Mouse (Mus musculus): ENCODE measurements around the gene Zfp536. TPM values are rescaled to one million over a fixed set of nuclear protein-coding genes. Genes with fewer than 3 reads are reported as not detected.
A peak's percentile ranks its signal among the peaks of the same experiment; 100 is the strongest.

The Zfp536 gene
- polyA plus RNA-seq, 1 experiment from 2014 or later, result 4.9 TPM

GRCm38 (mm10) chr7:37600318-37600717 lies 173.1 kb downstream of the Zfp536 start:
- Histone ChIP-seq H3K9me3 (replicated peaks) (no peaks in the 10 kb centered on the region), H3K4me1 (replicated peaks) (no peaks in the 10 kb centered on the region), H3K4me3 (no peak overlapping the region), H3K9ac (no peak overlapping the region), H3K27ac (no peak overlapping the region), H3K4me2 (no peak overlapping the region), H3K36me3 (no peaks in the 10 kb centered on the region), H3K27me3 (no peaks in the 10 kb centered on the region)
- no peak for ATAC-seq (replicated peaks; ENCODE audit: insufficient number of reproducible peaks, insufficient read depth, low FRiP score, low read depth)
- WGBS, result 85% methylated on average over 4 of the region's 4 CpGs

DNA sequence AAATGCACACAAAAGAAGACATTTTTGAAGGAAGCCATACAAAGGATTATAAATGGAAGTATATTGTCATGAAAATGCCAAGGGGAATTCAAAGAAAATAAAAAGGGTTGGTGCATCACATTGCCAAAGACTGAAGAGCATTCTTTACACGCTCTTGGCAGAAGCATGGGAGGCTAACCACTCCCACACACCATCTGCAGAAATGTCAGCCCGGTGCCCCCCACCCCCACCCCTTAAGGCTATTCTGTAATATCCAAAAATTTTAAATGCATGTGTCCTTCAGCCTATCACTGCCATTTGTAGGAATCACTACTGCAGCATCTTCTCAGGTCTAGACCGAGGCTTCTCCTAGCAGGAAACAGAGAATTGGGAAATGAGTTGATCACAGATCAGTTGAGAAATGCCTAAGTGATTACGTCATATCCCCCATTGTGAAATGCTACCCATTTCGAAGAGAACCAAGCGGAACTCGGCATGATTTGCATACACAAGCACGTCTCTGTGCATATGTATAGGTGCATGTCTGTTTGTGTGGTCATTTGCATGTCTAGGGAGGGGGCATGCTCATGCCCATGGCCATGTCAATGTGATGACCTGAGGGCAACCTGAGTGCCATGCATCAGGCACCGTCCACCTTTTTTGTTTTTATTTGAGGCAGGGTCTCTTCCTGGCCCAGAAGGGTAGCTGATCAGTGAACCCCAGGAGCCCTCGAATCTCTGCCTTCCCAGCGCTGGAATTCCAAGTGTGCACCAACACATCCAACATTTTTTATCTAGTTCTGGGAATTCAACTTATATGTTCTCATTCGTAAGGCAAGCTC lies 179.0 kb downstream of the Zfp536 start:
- H3K27ac ChIP-seq, result no peak overlapping the region
- no peaks in the 10 kb centered on the region for H3K36me3 ChIP-seq
- H3K9ac ChIP-seq, result no peak overlapping the region
- H3K4me2 ChIP-seq, result no peak overlapping the region
- no peaks in the 10 kb centered on the region for H3K9me3 ChIP-seq (replicated peaks)
- H3K4me3 ChIP-seq, result no peak overlapping the region
- WGBS, result 70% methylated on average over 12 of the region's 12 CpGs
- H3K4me1 ChIP-seq (replicated peaks), result no peaks in the 10 kb centered on the region
- no peak for ATAC-seq (replicated peaks; ENCODE audit: insufficient number of reproducible peaks, insufficient read depth, low FRiP score, low read depth)
- H3K27me3 ChIP-seq, result no peaks in the 10 kb centered on the region

DNA sequence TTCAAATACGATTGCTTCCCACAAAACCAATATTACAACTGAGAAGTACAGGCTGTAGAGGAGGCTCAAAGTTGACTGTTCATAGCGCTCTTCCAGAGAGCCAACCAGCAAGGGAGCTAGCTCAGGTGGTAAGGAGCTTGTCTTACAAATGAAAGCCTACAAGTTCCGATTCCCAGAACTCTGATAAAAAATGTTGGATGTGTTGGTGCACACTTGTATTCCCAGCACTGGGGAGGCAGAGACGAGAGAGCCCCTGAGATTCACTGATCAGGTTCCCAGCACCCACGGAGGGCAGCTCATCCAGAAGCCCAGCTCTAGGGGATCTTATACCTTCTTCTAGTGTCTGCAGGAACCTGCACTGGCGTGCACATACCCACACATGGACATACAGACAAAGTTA lies 179.9 kb downstream of the Zfp536 start:
- Histone ChIP-seq H3K4me3 (no peak overlapping the region), H3K4me2 (no peak overlapping the region), H3K4me1 (replicated peaks) (no peaks in the 10 kb centered on the region), H3K9me3 (replicated peaks) (no peaks in the 10 kb centered on the region), H3K9ac (no peak overlapping the region), H3K27me3 (no peaks in the 10 kb centered on the region), H3K36me3 (no peaks in the 10 kb centered on the region), H3K27ac (no peak overlapping the region)
- WGBS, result 81% methylated on average over 6 of the region's 6 CpGs
- ATAC-seq (replicated peaks; ENCODE audit: insufficient number of reproducible peaks, insufficient read depth, low FRiP score, low read depth), result no peak

GRCm38 (mm10) chr7:37586694-37587093 lies 186.7 kb downstream of the Zfp536 start:
- H3K4me2 ChIP-seq, result no peak overlapping the region
- H3K36me3 ChIP-seq, result no peaks in the 10 kb centered on the region
- H3K4me1 ChIP-seq (replicated peaks), result 0 out of 2 replicates have a peak, but pooled peaks cover 4% of the 10 kb centered on the region
- no peaks in the 10 kb centered on the region for H3K9me3 ChIP-seq (replicated peaks)
- H3K27ac ChIP-seq, result no peak overlapping the region
- H3K27me3 ChIP-seq, result no peaks in the 10 kb centered on the region
- WGBS, result 80% methylated on average over 13 of the region's 13 CpGs
- no peak overlapping the region for H3K9ac ChIP-seq
- ATAC-seq (replicated peaks; ENCODE audit: insufficient number of reproducible peaks, insufficient read depth, low FRiP score, low read depth), result no peak
- H3K4me3 ChIP-seq, result no peak overlapping the region

DNA sequence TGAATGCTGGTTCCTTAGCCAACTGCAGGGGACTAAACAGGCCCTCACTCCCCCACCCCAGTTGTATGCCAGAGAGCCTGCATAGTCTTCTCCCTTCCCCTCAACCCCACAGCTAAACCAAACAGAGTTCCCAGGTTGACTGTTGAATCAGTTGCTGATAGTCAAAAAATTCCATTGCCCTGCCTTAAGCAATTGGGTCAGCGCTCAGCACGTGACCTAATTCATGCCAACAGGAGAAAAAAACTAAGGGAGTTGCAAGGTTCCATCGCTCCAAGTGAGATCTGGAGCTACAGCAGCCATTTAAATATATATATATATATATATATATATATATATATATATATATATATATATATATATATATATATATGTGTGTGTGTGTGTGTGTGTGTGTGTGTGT lies 192.2 kb downstream of the Zfp536 start:
- Histone ChIP-seq H3K4me2 (no peak overlapping the region), H3K27me3 (no peaks in the 10 kb centered on the region), H3K4me1 (replicated peaks) (no peaks in the 10 kb centered on the region), H3K36me3 (no peaks in the 10 kb centered on the region), H3K9me3 (replicated peaks) (no peaks in the 10 kb centered on the region), H3K4me3 (no peak overlapping the region), H3K27ac (no peak overlapping the region), H3K9ac (no peak overlapping the region)
- no peak for ATAC-seq (replicated peaks; ENCODE audit: insufficient number of reproducible peaks, insufficient read depth, low FRiP score, low read depth)
- 65% methylated on average over 3 of the region's 3 CpGs for WGBS

DNA sequence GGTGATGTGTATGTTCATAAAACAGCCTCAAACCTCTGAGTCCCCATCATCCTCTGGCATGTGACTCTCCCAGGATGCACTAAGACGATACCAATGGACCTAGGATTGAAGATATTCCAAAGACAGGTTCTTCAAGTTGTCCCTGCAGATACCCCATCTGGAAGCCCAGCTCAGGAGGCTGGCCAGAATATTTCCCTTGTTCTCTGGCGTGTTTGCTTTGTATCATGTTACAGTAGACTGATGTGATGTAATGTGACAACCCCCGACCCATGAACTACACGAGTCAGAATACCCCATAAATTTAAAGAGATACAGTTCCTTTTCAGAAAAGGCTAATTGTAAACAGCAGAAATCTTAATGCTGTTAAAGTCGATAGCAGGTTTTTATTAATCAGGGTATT lies 192.9 kb downstream of the Zfp536 start:
- Histone ChIP-seq H3K4me2 (no peak overlapping the region), H3K4me3 (no peak overlapping the region), H3K4me1 (replicated peaks) (no peaks in the 10 kb centered on the region), H3K9ac (no peak overlapping the region), H3K27ac (no peak overlapping the region), H3K9me3 (replicated peaks) (no peaks in the 10 kb centered on the region), H3K36me3 (no peaks in the 10 kb centered on the region), H3K27me3 (no peaks in the 10 kb centered on the region)
- 44% methylated on average over 5 of the region's 5 CpGs for WGBS
- no peak for ATAC-seq (replicated peaks; ENCODE audit: insufficient number of reproducible peaks, insufficient read depth, low FRiP score, low read depth)

GRCm38 (mm10) chr7:37572021-37572420 lies 201.4 kb downstream of the Zfp536 start:
- Histone ChIP-seq H3K27me3 (no peaks in the 10 kb centered on the region), H3K27ac (no peak overlapping the region), H3K4me3 (no peak overlapping the region), H3K9me3 (replicated peaks) (no peaks in the 10 kb centered on the region), H3K36me3 (no peaks in the 10 kb centered on the region), H3K9ac (no peak overlapping the region), H3K4me1 (replicated peaks) (0 out of 2 replicates have a peak, but pooled peaks cover 2% of the 10 kb centered on the region), H3K4me2 (no peak overlapping the region)
- no peak for ATAC-seq (replicated peaks; ENCODE audit: insufficient number of reproducible peaks, insufficient read depth, low FRiP score, low read depth)
- WGBS, result 80% methylated on average over 7 of the region's 7 CpGs

DNA sequence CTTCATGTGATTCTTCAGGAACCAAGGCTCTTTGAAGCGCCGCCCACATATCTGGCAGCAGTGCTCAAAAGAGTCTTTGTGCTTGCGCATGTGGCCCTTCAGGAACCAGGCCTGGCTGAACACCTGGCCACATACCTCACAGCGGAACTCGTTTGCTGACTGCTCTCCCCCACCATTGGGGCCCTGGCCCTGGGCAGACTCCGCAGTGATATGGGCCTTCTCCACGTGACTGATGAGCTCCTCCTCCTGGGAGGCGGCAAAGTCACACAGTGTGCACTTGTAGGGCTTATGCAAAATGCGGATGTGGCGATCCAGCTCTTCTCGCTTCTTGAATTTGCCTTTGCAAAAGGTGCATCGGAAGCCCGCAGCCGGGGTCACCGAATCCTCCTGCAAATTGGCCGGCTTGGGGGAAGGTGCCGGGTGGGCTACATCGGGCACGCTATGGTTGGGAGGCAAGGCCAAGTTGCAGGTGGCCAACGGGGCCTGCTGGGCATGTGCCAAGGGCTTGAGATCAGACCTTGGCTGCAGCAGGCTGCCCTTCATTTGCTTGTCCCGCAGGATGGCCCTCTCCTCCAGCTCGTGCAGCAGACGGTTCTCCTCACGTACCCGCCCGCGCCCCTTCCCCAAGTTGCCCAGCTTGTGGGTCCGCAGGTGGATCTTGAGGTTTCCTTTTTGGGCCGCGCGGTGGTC lies 204.5 kb downstream of the Zfp536 start:
- Histone ChIP-seq H3K27me3 (no peaks in the 10 kb centered on the region), H3K4me1 (replicated peaks) (peaks cover 10% of the 10 kb centered on the region), H3K36me3 (no peaks in the 10 kb centered on the region), H3K4me2 (no peak overlapping the region), H3K9ac (no peak overlapping the region), H3K4me3 (no peak overlapping the region), H3K27ac (no peak overlapping the region), H3K9me3 (replicated peaks) (no peaks in the 10 kb centered on the region)
- WGBS, result 64% methylated on average over 31 of the region's 31 CpGs
- peak; percentile 27; the same call in 1 of the 2 replicates for ATAC-seq (replicated peaks; ENCODE audit: insufficient number of reproducible peaks, insufficient read depth, low FRiP score, low read depth)

GRCm38 (mm10) chr7:37568041-37568440 lies 205.4 kb downstream of the Zfp536 start:
- H3K27ac ChIP-seq, result no peak overlapping the region
- ATAC-seq (replicated peaks; ENCODE audit: insufficient number of reproducible peaks, insufficient read depth, low FRiP score, low read depth), result no peak
- 64% methylated on average over 14 of the region's 14 CpGs for WGBS
- no peaks in the 10 kb centered on the region for H3K9me3 ChIP-seq (replicated peaks)
- no peaks in the 10 kb centered on the region for H3K27me3 ChIP-seq
- no peaks in the 10 kb centered on the region for H3K36me3 ChIP-seq
- no peak overlapping the region for H3K9ac ChIP-seq
- no peak overlapping the region for H3K4me2 ChIP-seq
- no peak overlapping the region for H3K4me3 ChIP-seq
- peaks cover 13% of the 10 kb centered on the region for H3K4me1 ChIP-seq (replicated peaks)

GRCm38 (mm10) chr7:37566019-37566418 lies 207.4 kb downstream of the Zfp536 start:
- peaks cover 19% of the 10 kb centered on the region for H3K4me1 ChIP-seq (replicated peaks)
- no peaks in the 10 kb centered on the region for H3K9me3 ChIP-seq (replicated peaks)
- no peaks in the 10 kb centered on the region for H3K27me3 ChIP-seq
- no peaks in the 10 kb centered on the region for H3K36me3 ChIP-seq
- H3K4me3 ChIP-seq, result no peak overlapping the region
- 0 out of 2 replicates have a peak, but pooled peaks have one; percentile 21 for ATAC-seq (replicated peaks; ENCODE audit: insufficient number of reproducible peaks, insufficient read depth, low FRiP score, low read depth)
- WGBS, result 19% methylated on average over 9 of the region's 9 CpGs
- no peak overlapping the region for H3K27ac ChIP-seq
- H3K9ac ChIP-seq, result no peak overlapping the region
- 0 out of 2 replicates have a peak overlapping the region, but pooled peaks have one; percentile 6 for H3K4me2 ChIP-seq

DNA sequence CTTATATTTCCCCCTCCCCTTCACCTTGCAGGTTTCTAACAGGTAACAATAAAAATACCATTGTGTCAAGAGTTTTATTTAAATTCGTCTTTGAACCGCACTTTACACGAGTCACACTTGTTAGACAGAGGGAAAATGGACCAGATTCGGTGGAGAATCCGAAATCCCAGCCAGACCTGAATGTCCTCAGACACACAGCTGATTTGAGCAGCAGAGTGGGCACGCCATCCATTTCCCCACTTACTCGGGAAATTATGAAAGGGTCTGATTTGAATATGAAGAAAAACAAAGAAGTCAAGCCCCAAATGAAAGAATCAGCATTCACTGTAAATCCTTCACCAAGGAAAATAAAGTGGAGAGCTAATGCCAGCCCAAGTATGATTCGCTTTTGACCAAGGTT lies 208.1 kb downstream of the Zfp536 start:
- H3K36me3 ChIP-seq, result no peaks in the 10 kb centered on the region
- no peak overlapping the region for H3K4me3 ChIP-seq
- 82% methylated on average over 8 of the region's 8 CpGs for WGBS
- no peaks in the 10 kb centered on the region for H3K9me3 ChIP-seq (replicated peaks)
- H3K4me1 ChIP-seq (replicated peaks), result peaks cover 19% of the 10 kb centered on the region
- H3K27ac ChIP-seq, result no peak overlapping the region
- no peak for ATAC-seq (replicated peaks; ENCODE audit: insufficient number of reproducible peaks, insufficient read depth, low FRiP score, low read depth)
- no peak overlapping the region for H3K9ac ChIP-seq
- no peak overlapping the region for H3K4me2 ChIP-seq
- no peaks in the 10 kb centered on the region for H3K27me3 ChIP-seq

All from heart, embryonic 15.5 days (tissue).